Mouse (Mus musculus) MEL (cell line): ENCODE results near the gene Galnt10. TPM values are rescaled to one million over a fixed set of nuclear protein-coding genes. Genes with fewer than 3 reads are reported as not detected.
A peak's percentile ranks its signal among the peaks of the same experiment; 100 is the strongest.

Source experiments
- DNase-seq: peaks from one replicate; pipeline ENCODE4 v3.0.0; 2011; ENCODE audit warnings: low read depth, low spot score
- H3K27ac ChIP-seq: 2 replicates; pipeline ENCODE4 v1.5.1; 2012; ENCODE audit warnings: low read depth, mild to moderate bottlenecking, control low read depth, low read length, moderate library complexity; ENCODE audit not compliant: control insufficient read depth
- H3K27me3 ChIP-seq, 2 experiments: fragments of 150-350 bp in 1 of 2; sonication (generic) in 1 of 2; 2 replicates each; pipeline ENCODE4 v1.6.1; 2012; ENCODE audit warnings: low read length in 2 of 2, mild to moderate bottlenecking in 2 of 2, improper control_type of control experiment in 1 of 2, moderate library complexity in 1 of 2; ENCODE audit not compliant: insufficient read depth in 2 of 2, control insufficient read depth in 1 of 2
- H3K36me3 ChIP-seq, 2 experiments: 2 replicates each; pipeline ENCODE4 v1.6.1; 2012 to 2014; ENCODE audit warnings: low read length in 2 of 2, improper control_type of control experiment in 1 of 2, inconsistent platforms in 1 of 2, mild to moderate bottlenecking in 1 of 2; ENCODE audit not compliant: insufficient read depth in 2 of 2, control insufficient read depth in 1 of 2
- H3K4me1 ChIP-seq, 2 experiments: fragments of 150-350 bp in 1 of 2; sonication (generic) in 1 of 2; 2 replicates each; pipeline ENCODE4 v1.6.1; 2012; ENCODE audit warnings: low read length in 2 of 2, improper control_type of control experiment in 1 of 2, mild to moderate bottlenecking in 1 of 2; ENCODE audit not compliant: insufficient read depth in 2 of 2, control insufficient read depth in 1 of 2
- H3K4me3 ChIP-seq, 2 experiments: fragments of 150-350 bp in 1 of 2; sonication (generic) in 1 of 2; 2 replicates each; pipeline ENCODE4 v1.5.1; 2012; ENCODE audit warnings: low read depth in 2 of 2, low read length in 2 of 2, mild to moderate bottlenecking in 2 of 2, moderate library complexity in 2 of 2, control low read depth in 1 of 2, improper control_type of control experiment in 1 of 2; ENCODE audit not compliant: control insufficient read depth in 1 of 2, insufficient read depth in 1 of 2
- H3K79me2 ChIP-seq: 2 replicates; pipeline ENCODE4 v1.6.1; 2012; ENCODE audit warnings: mild to moderate bottlenecking, low read length, moderate library complexity; ENCODE audit not compliant: control insufficient read depth, poor library complexity, insufficient read depth
- H3K9ac ChIP-seq: 2 replicates; pipeline ENCODE4 v1.6.1; 2012; ENCODE audit warnings: low read depth, mild to moderate bottlenecking, control low read depth, low read length, moderate library complexity; ENCODE audit not compliant: control insufficient read depth, poor library complexity, severe bottlenecking
- H3K9me3 ChIP-seq: fragments of 150-350 bp; sonication (generic); replicated peaks from 2 replicates; pipeline ENCODE4 v1.6.1; 2012; ENCODE audit warnings: mild to moderate bottlenecking, low read length, improper control_type of control experiment, moderate library complexity; ENCODE audit not compliant: insufficient read depth
- CHD1 ChIP-seq: IDR thresholded peaks from 2 replicates; pipeline ENCODE4 v1.6.1; 2012; ENCODE audit warnings: low read depth, mild to moderate bottlenecking, inconsistent platforms, low read length, improper control_type of control experiment
- ELF1 ChIP-seq: IDR thresholded peaks from 2 replicates; pipeline ENCODE4 v1.6.1; 2014; ENCODE audit warnings: low read depth, mild to moderate bottlenecking, inconsistent platforms, low read length, improper control_type of control experiment, moderate library complexity
- EP300 ChIP-seq, 2 experiments: IDR thresholded peaks; 2 replicates each; pipeline ENCODE4 v1.6.1; 2011; ENCODE audit warnings: improper control_type of control experiment in 2 of 2, low read length in 2 of 2, low read depth in 1 of 2, mild to moderate bottlenecking in 1 of 2
- GATA1 ChIP-seq: IDR thresholded peaks from 2 replicates; pipeline ENCODE4 v1.6.1; 2011; ENCODE audit warnings: low read depth, low read length, improper control_type of control experiment
- HCFC1 ChIP-seq: IDR thresholded peaks from 2 replicates; pipeline ENCODE4 v1.6.1; 2012; ENCODE audit warnings: low read depth, mild to moderate bottlenecking, inconsistent platforms, low read length, improper control_type of control experiment, moderate library complexity
- KAT2A ChIP-seq: conservative IDR thresholded peaks from 2 replicates; pipeline ENCODE4 v1.6.1; 2012; ENCODE audit warnings: low read depth, low read length, improper control_type of control experiment, inconsistent platforms
- MAZ ChIP-seq: IDR thresholded peaks from 2 replicates; pipeline ENCODE4 v1.6.1; 2012; ENCODE audit warnings: low read depth, mild to moderate bottlenecking, inconsistent platforms, low read length, improper control_type of control experiment
- MEF2A ChIP-seq: IDR thresholded peaks from 2 replicates; pipeline ENCODE4 v1.6.1; 2014; ENCODE audit warnings: low read depth, mild to moderate bottlenecking, inconsistent platforms, low read length, improper control_type of control experiment; ENCODE audit not compliant: poor library complexity, insufficient replicate concordance, severe bottlenecking; ENCODE audit errors: extremely low read depth
- MXI1 ChIP-seq: IDR thresholded peaks from 2 replicates; pipeline ENCODE4 v1.6.1; 2011; ENCODE audit warnings: mild to moderate bottlenecking, low read depth, low read length, improper control_type of control experiment
- MYC ChIP-seq: IDR thresholded peaks from 2 replicates; pipeline ENCODE4 v1.6.1; 2011; ENCODE audit warnings: low read depth, mild to moderate bottlenecking, low read length, improper control_type of control experiment, moderate library complexity
- NELFE ChIP-seq: IDR thresholded peaks from 2 replicates; pipeline ENCODE4 v1.6.1; 2011; ENCODE audit warnings: low read depth, low read length, improper control_type of control experiment
- NRF1 ChIP-seq: IDR thresholded peaks from 2 replicates; pipeline ENCODE4 v1.6.1; 2014; ENCODE audit warnings: low read depth, mild to moderate bottlenecking, inconsistent platforms, low read length, improper control_type of control experiment, moderate library complexity; ENCODE audit not compliant: poor library complexity, insufficient read depth, severe bottlenecking
- POLR2A ChIP-seq, 2 experiments: IDR thresholded peaks; 2 replicates each; pipeline ENCODE4 v1.6.1; 2011 to 2012; ENCODE audit warnings: low read length in 2 of 2, mild to moderate bottlenecking in 2 of 2, control low read depth in 1 of 2, improper control_type of control experiment in 1 of 2, low read depth in 1 of 2, moderate library complexity in 1 of 2; ENCODE audit not compliant: control insufficient read depth in 1 of 2, insufficient read depth in 1 of 2, poor library complexity in 1 of 2
- POLR2AphosphoS2 ChIP-seq: IDR thresholded peaks from 2 replicates; pipeline ENCODE4 v1.6.1; 2011; ENCODE audit warnings: low read length, improper control_type of control experiment
- POLR2AphosphoS5 ChIP-seq: IDR thresholded peaks from 2 replicates; pipeline ENCODE4 v1.6.1; 2012; ENCODE audit warnings: low read depth, borderline replicate concordance, mild to moderate bottlenecking, inconsistent platforms, low read length, moderate library complexity, mixed read lengths
- RAD21 ChIP-seq: IDR thresholded peaks from 2 replicates; pipeline ENCODE4 v1.6.1; 2011; ENCODE audit warnings: mild to moderate bottlenecking, low read depth, low read length, improper control_type of control experiment
- RCOR1 ChIP-seq: IDR thresholded peaks from 2 replicates; pipeline ENCODE4 v1.6.1; 2012; ENCODE audit warnings: low read depth, mild to moderate bottlenecking, inconsistent platforms, low read length, improper control_type of control experiment
- SIN3A ChIP-seq: IDR thresholded peaks from 2 replicates; pipeline ENCODE4 v1.6.1; 2012; ENCODE audit warnings: low read length, improper control_type of control experiment, inconsistent platforms
- TAL1 ChIP-seq: IDR thresholded peaks from 2 replicates; pipeline ENCODE4 v1.6.1; 2012; ENCODE audit warnings: mild to moderate bottlenecking, inconsistent platforms, low read length, moderate library complexity, mixed read lengths
- TBP ChIP-seq: IDR thresholded peaks from 2 replicates; pipeline ENCODE4 v1.8.0; 2011; ENCODE audit warnings: low read depth, low read length, improper control_type of control experiment
- TCF12 ChIP-seq: IDR thresholded peaks from 2 replicates; pipeline ENCODE4 v1.6.1; 2014; ENCODE audit warnings: low read depth, mild to moderate bottlenecking, inconsistent platforms, low read length, improper control_type of control experiment, moderate library complexity
- UBTF ChIP-seq: IDR thresholded peaks from 2 replicates; pipeline ENCODE4 v1.6.1; 2012; ENCODE audit warnings: low read depth, mild to moderate bottlenecking, inconsistent platforms, low read length, improper control_type of control experiment, moderate library complexity, borderline replicate concordance; ENCODE audit not compliant: insufficient read depth
- USF1 ChIP-seq: IDR thresholded peaks from 2 replicates; pipeline ENCODE4 v1.6.1; 2014; ENCODE audit warnings: low read depth, mild to moderate bottlenecking, inconsistent platforms, low read length, improper control_type of control experiment, moderate library complexity
- ZKSCAN1 ChIP-seq: IDR thresholded peaks from 2 replicates; pipeline ENCODE4 v1.6.1; 2012; ENCODE audit warnings: low read depth, mild to moderate bottlenecking, inconsistent platforms, low read length, improper control_type of control experiment, moderate library complexity
- ZMIZ1 ChIP-seq: IDR thresholded peaks from 2 replicates; pipeline ENCODE4 v1.6.1; 2012; ENCODE audit warnings: low read depth, mild to moderate bottlenecking, inconsistent platforms, low read length, improper control_type of control experiment, moderate library complexity
- ZNF384 ChIP-seq: IDR thresholded peaks from 2 replicates; pipeline ENCODE4 v1.6.1; 2012; ENCODE audit warnings: low read depth, mild to moderate bottlenecking, inconsistent platforms, low read length, improper control_type of control experiment
- polyA plus RNA-seq, 2 experiments: library from polyadenylated mRNA; stranded (reverse) in 1 of 2; unstranded in 1 of 2; fragments of >175 nt in 1 of 2; fragments of >200 nt in 1 of 2; gene quantifications; 2 replicates each; pipeline versions ENCODE4 v1.2.1 to v1.2.4; 2012; ENCODE audit warnings: low replicate concordance in 2 of 2, low read depth in 1 of 2; ENCODE audit not compliant: insufficient read length in 2 of 2, insufficient read depth in 1 of 2, missing spikeins in 1 of 2
- total RNA-seq: library from RNA; depleted of rRNA; stranded (reverse); fragments of 300-350 nt; gene quantifications from 2 replicates; pipeline ENCODE4 v1.2.3, GENCODE M21; 2012

Galnt10 gene
- total and polyA plus RNA-seq, 3 experiments = 26.7 to 27.4 TPM; not detected in 1

GRCm38 (mm10) chr11:57684891-57685290 is 39.6 kb downstream of the Galnt10 start:
- Histone ChIP-seq H3K27ac (peak overlapping the region; percentile 55), H3K27me3 (no peaks in the 10 kb centered on the region), H3K4me3 (peak overlapping the region in 1 of 2 experiments; percentile 7; a peak in 1 of 4 replicates), H3K4me1 (peaks cover 20 to 36% of the 10 kb centered on the region in 2 experiments), H3K9ac (peak overlapping the region; percentile 20), H3K9me3 (no peaks in the 10 kb centered on the region), H3K79me2 (peaks cover 7% of the 10 kb centered on the region; the same call in 1 of the 2 replicates), H3K36me3 (peaks cover 0 to 27% of the 10 kb centered on the region in 2 experiments; a peak in 2 of 4 replicates)
- DNase-seq = peak; percentile 68
- TF ChIP-seq ZMIZ1 (0 out of 2 replicates have a peak, but pooled peaks have one; percentile 31), GATA1 (peak; percentile 23; the same call in 1 of the 2 replicates), RCOR1 (0 out of 2 replicates have a peak, but pooled peaks have one; percentile 13), HCFC1 (no peak), MXI1 (peak; percentile 35), MAZ (peak; percentile 64; the same call in 1 of the 2 replicates), ELF1 (0 out of 2 replicates have a peak, but pooled peaks have one; percentile 10), TCF12 (no peak; the same call in 1 of the 2 replicates), POLR2A (IDR thresholded peaks at IDR 0.05; ENCODE audit: control insufficient read depth in 1 of 2, insufficient read depth in 1 of 2, low read depth in 1 of 2, low read length in 2 of 2, poor library complexity in 1 of 2) (peak in 1 of 2 experiments; percentile 7; a peak in 1 of 4 replicates), NELFE (0 out of 2 replicates have a peak, but pooled peaks have one; percentile 30), ZKSCAN1 (no peak), EP300 (IDR thresholded peaks at IDR 0.05; ENCODE audit: low read depth in 1 of 2, low read length in 2 of 2) (peak in 1 of 2 experiments; percentile 25; a peak in 1 of 4 replicates)

GRCm38 (mm10) chr11:57685689-57686454 is 40.6 kb downstream of the Galnt10 start:
- peaks cover 7% of the 10 kb centered on the region; the same call in 1 of the 2 replicates for H3K79me2 ChIP-seq
- H3K36me3 ChIP-seq = peaks cover 0 to 27% of the 10 kb centered on the region in 2 experiments; a peak in 2 of 4 replicates
- H3K4me3 ChIP-seq = peak overlapping the region; percentile 7 to 45
- H3K27me3 ChIP-seq = no peaks in the 10 kb centered on the region
- H3K9me3 ChIP-seq = no peaks in the 10 kb centered on the region
- peak overlapping the region; percentile 77 for H3K9ac ChIP-seq
- peak; percentile 93 for DNase-seq
- H3K27ac ChIP-seq = peak overlapping the region; percentile 72
- H3K4me1 ChIP-seq = peaks cover 20 to 36% of the 10 kb centered on the region in 2 experiments
- no peak for TF ChIP-seq MEF2A
- no peak for TF ChIP-seq TAL1
- TF ChIP-seq CHD1 = no peak
- TF ChIP-seq MXI1 = peak; percentile 10; the same call in 1 of the 2 replicates
- no peak for TF ChIP-seq USF1
- peak; percentile 59 for TF ChIP-seq TBP
- no peak for TF ChIP-seq POLR2AphosphoS5
- TF ChIP-seq KAT2A = no peak
- TF ChIP-seq HCFC1 = peak; percentile 60
- peak in 1 of 2 experiments; percentile 51; a peak in 2 of 4 replicates for TF ChIP-seq POLR2A (IDR thresholded peaks at IDR 0.05; ENCODE audit: control insufficient read depth in 1 of 2, insufficient read depth in 1 of 2, low read depth in 1 of 2, low read length in 2 of 2, poor library complexity in 1 of 2)
- 0 out of 2 replicates have a peak, but pooled peaks have one; percentile 28 for TF ChIP-seq POLR2AphosphoS2
- peak; percentile 48 to 58 for TF ChIP-seq EP300 (IDR thresholded peaks at IDR 0.05; ENCODE audit: low read depth in 1 of 2, low read length in 2 of 2)
- TF ChIP-seq SIN3A = peak; percentile 70
- TF ChIP-seq RCOR1 = peak; percentile 35; the same call in 1 of the 2 replicates
- TF ChIP-seq UBTF = no peak
- TF ChIP-seq ELF1 = peak; percentile 75
- TF ChIP-seq RAD21 = no peak
- peak; percentile 72 for TF ChIP-seq ZNF384
- peak; percentile 18; the same call in 1 of the 2 replicates for TF ChIP-seq ZMIZ1
- no peak for TF ChIP-seq NRF1
- peak; percentile 38 for TF ChIP-seq NELFE
- peak; percentile 59; the same call in 1 of the 2 replicates for TF ChIP-seq MYC
